Comparison of ENCODE assay signal across 24 mouse cellular contexts in the genomic region with DNA sequence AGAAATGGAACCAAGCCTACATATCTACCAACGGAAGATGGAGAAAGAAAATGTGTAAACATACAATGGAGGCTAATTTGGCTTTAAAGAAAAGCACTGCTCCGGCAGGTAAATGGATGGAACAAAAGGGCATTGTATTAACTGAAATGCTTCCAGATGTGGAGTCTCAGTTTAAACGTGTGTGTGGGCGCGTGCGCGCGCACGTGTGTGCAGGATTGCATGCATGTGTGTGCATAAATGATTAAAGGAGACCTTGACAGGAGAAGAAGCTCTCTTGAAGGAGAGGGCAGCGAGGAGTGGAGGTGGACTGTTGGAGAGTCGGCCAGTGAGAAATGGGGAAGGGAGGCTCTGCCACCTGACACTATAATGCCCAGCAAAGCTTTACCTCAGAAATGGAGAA. TPM values are rescaled to one million over a fixed set of nuclear protein-coding genes. Genes with fewer than 3 reads are reported as not detected.
DNase-seq lines count a peak whose midpoint lies in the region; ATAC-seq lines count a peak whose summit lies in the region.
"Had no signal": no experiment of that assay in that cellular context is flagged by ENCODE, and none has a peak within 500 bp of the region (broad histone marks: within the 10 kb centered on the region; RNA-seq: fewer than 3 reads in every experiment).

No protein-coding gene starts in this region.

- no peaks in the 10 kb centered on the region for H3K36me3 ChIP-seq in embryonic facial prominence, embryonic 11.5 days (replicated peaks; ENCODE audit: control insufficient read depth, insufficient read depth, low read depth, low read length)
- no peaks in the 10 kb centered on the region for H3K36me3 ChIP-seq in embryonic facial prominence, embryonic 13.5 days
- H3K36me3 ChIP-seq in limb, embryonic 10.5 days, result no peaks in the 10 kb centered on the region
- H3K36me3 ChIP-seq in limb, embryonic 13.5 days, result no peaks in the 10 kb centered on the region
- no peaks in the 10 kb centered on the region for H3K36me3 ChIP-seq in hindbrain, embryonic 10.5 days
- H3K36me3 ChIP-seq: heart, embryonic 13.5 days; hindbrain, embryonic 12.5 days; hindbrain, embryonic 15.5 days had no signal

- H3K9me3 ChIP-seq in embryonic facial prominence, embryonic 11.5 days (replicated peaks; ENCODE audit: control insufficient read depth, low read length), result no peaks in the 10 kb centered on the region
- H3K9me3 ChIP-seq in embryonic facial prominence, embryonic 13.5 days, result no peaks in the 10 kb centered on the region
- no peaks in the 10 kb centered on the region for H3K9me3 ChIP-seq in limb, embryonic 10.5 days (replicated peaks)
- no peaks in the 10 kb centered on the region for H3K9me3 ChIP-seq in limb, embryonic 13.5 days
- H3K9me3 ChIP-seq in hindbrain, embryonic 10.5 days, result no peaks in the 10 kb centered on the region
- H3K9me3 ChIP-seq: heart, embryonic 13.5 days; hindbrain, embryonic 12.5 days; hindbrain, embryonic 15.5 days had no signal

- no peaks in the 10 kb centered on the region for H3K27me3 ChIP-seq in embryonic facial prominence, embryonic 11.5 days (ENCODE audit: control insufficient read depth, insufficient read depth, low read length)
- H3K27me3 ChIP-seq in embryonic facial prominence, embryonic 13.5 days, result no peaks in the 10 kb centered on the region
- no peaks in the 10 kb centered on the region for H3K27me3 ChIP-seq in limb, embryonic 10.5 days (ENCODE audit: low read depth, poor library complexity, severe bottlenecking)
- no peaks in the 10 kb centered on the region for H3K27me3 ChIP-seq in limb, embryonic 13.5 days
- no peaks in the 10 kb centered on the region for H3K27me3 ChIP-seq in hindbrain, embryonic 10.5 days (ENCODE audit: insufficient read depth, poor library complexity, severe bottlenecking)
- H3K27me3 ChIP-seq: heart, embryonic 13.5 days; hindbrain, embryonic 12.5 days; hindbrain, embryonic 15.5 days had no signal

- H3K27ac ChIP-seq in embryonic facial prominence, embryonic 11.5 days (replicated peaks; ENCODE audit: low read depth, low read length), result no peak overlapping the region
- H3K27ac ChIP-seq in embryonic facial prominence, embryonic 13.5 days, result peak overlapping the region; percentile 39; the same call in 1 of the 2 replicates
- H3K27ac ChIP-seq in limb, embryonic 10.5 days, result peak overlapping the region; percentile 66
- no peak overlapping the region for H3K27ac ChIP-seq in limb, embryonic 13.5 days
- H3K27ac ChIP-seq in hindbrain, embryonic 10.5 days, result no peak overlapping the region
- H3K27ac ChIP-seq: heart, embryonic 13.5 days; hindbrain, embryonic 12.5 days; hindbrain, embryonic 15.5 days had no signal

- no peak overlapping the region for H3K4me2 ChIP-seq in embryonic facial prominence, embryonic 11.5 days (ENCODE audit: low read depth, low read length)
- no peak overlapping the region for H3K4me2 ChIP-seq in embryonic facial prominence, embryonic 13.5 days
- H3K4me2 ChIP-seq in limb, embryonic 13.5 days (replicated peaks), result 0 out of 2 replicates have a peak overlapping the region, but pooled peaks have one; percentile 4
- H3K4me2 ChIP-seq: heart, embryonic 13.5 days; hindbrain, embryonic 12.5 days; hindbrain, embryonic 15.5 days had no signal

- DNase-seq in embryonic facial prominence, embryonic 11.5 days (ENCODE audit: low spot score), result peak; percentile 63
- no peak for DNase-seq in limb, embryonic 10.5 days (ENCODE audit: low spot score)
- DNase-seq in kidney, postnatal 25 days, result no peak
- DNase-seq in cerebellum, adult 18-20 months, result no peak
- DNase-seq in left cerebral cortex, adult 11 months (ENCODE audit: low spot score), result no peak
- no peak for DNase-seq in hindbrain, embryonic 10.5 days (ENCODE audit: low spot score)
- DNase-seq: adrenal gland, adult 2 months; adrenal gland, postnatal 14 days; cerebellum, adult 11-12 months; cerebellum, adult 9-10 months; cerebellum, postnatal 14 days; forebrain, postnatal 0 days; gastrocnemius, postnatal 10 days; gastrocnemius, postnatal 36 days; heart, postnatal 14 days; heart, postnatal 4 days had no signal

- ATAC-seq in embryonic facial prominence, embryonic 11.5 days (replicated peaks; ENCODE audit: insufficient number of reproducible peaks, low FRiP score, low TSS enrichment, low read depth), result no peak
- no peak for ATAC-seq in embryonic facial prominence, embryonic 13.5 days (ENCODE audit: insufficient number of reproducible peaks, insufficient read depth, low FRiP score, low TSS enrichment, low read depth)
- ATAC-seq in limb, embryonic 13.5 days (ENCODE audit: low FRiP score, low read depth), result no peak
- ATAC-seq: CD4-positive, CD25-positive, alpha-beta regulatory T cell, adult 4 months; forebrain, embryonic 14.5 days; forebrain, postnatal 0 days; intestine, postnatal 0 days had no signal

- H3K4me1 ChIP-seq in embryonic facial prominence, embryonic 11.5 days (ENCODE audit: control insufficient read depth, insufficient read depth, low read length), result no peaks in the 10 kb centered on the region; the same call in 1 of the 2 replicates
- peaks cover 36% of the 10 kb centered on the region for H3K4me1 ChIP-seq in embryonic facial prominence, embryonic 13.5 days
- H3K4me1 ChIP-seq in limb, embryonic 10.5 days, result peaks cover 33% of the 10 kb centered on the region
- peaks cover 30% of the 10 kb centered on the region for H3K4me1 ChIP-seq in limb, embryonic 13.5 days
- H3K4me1 ChIP-seq in hindbrain, embryonic 10.5 days (replicated peaks), result no peaks in the 10 kb centered on the region
- H3K4me1 ChIP-seq: hindbrain, embryonic 12.5 days; hindbrain, embryonic 15.5 days had no signal

- H3K9ac ChIP-seq in embryonic facial prominence, embryonic 11.5 days (replicated peaks; ENCODE audit: low read length), result no peak overlapping the region
- H3K9ac ChIP-seq in embryonic facial prominence, embryonic 13.5 days, result no peak overlapping the region
- H3K9ac ChIP-seq in limb, embryonic 13.5 days, result no peak overlapping the region
- H3K9ac ChIP-seq: forebrain, postnatal 0 days; heart, embryonic 13.5 days; hindbrain, embryonic 12.5 days; hindbrain, embryonic 15.5 days had no signal

- WGBS in embryonic facial prominence, embryonic 11.5 days, result 51% methylated on average over 11 of the region's 11 CpGs
- WGBS in embryonic facial prominence, embryonic 13.5 days, result 63% methylated on average over 11 of the region's 11 CpGs
- 87% methylated on average over 11 of the region's 11 CpGs for WGBS in limb, embryonic 10.5 days
- WGBS in limb, embryonic 13.5 days, result 48% methylated on average over 11 of the region's 11 CpGs
- WGBS in hindbrain, embryonic 10.5 days, result 88% methylated on average over 11 of the region's 11 CpGs

- no peak overlapping the region for H3K4me3 ChIP-seq in embryonic facial prominence, embryonic 11.5 days (ENCODE audit: low read depth, low read length)
- H3K4me3 ChIP-seq in embryonic facial prominence, embryonic 13.5 days, result no peak overlapping the region
- no peak overlapping the region for H3K4me3 ChIP-seq in limb, embryonic 10.5 days
- no peak overlapping the region for H3K4me3 ChIP-seq in limb, embryonic 13.5 days
- H3K4me3 ChIP-seq in hindbrain, embryonic 10.5 days, result no peak overlapping the region
- H3K4me3 ChIP-seq: heart, embryonic 13.5 days; hindbrain, embryonic 12.5 days; hindbrain, embryonic 15.5 days had no signal

RNA-seq across cellular contexts. Expression of gene Scfd2, which starts 58.4 kb away (rescaled TPM):
- 14.9 and 17.3 TPM in 2 replicates for polyA plus RNA-seq in embryonic facial prominence, embryonic 11.5 days (2014; fragmentation: Nextera tagmentation; extraction: Ambion mirVana)
- 17.2 and 20.8 TPM in 2 replicates for polyA plus RNA-seq in embryonic facial prominence, embryonic 13.5 days (2015; fragmentation: Nextera tagmentation; extraction: Ambion mirVana)
- polyA plus RNA-seq in limb, embryonic 10.5 days (2016; fragmentation: Nextera tagmentation; extraction: Ambion mirVana), result 16.7 and 18.1 TPM in 2 replicates
- 17.1 and 18.7 TPM in 2 replicates for polyA plus RNA-seq in limb, embryonic 13.5 days (2015; fragmentation: Nextera tagmentation; extraction: Ambion mirVana)
- polyA plus RNA-seq in hindbrain, embryonic 10.5 days (2016; fragmentation: Nextera tagmentation; extraction: Ambion mirVana), result 18.1 and 19.7 TPM in 2 replicates

Comparison
In these comparisons a context has a peak if more than half of its experiments do, and no peak if none do; other contexts are left out.
1. H3K27ac ChIP-seq: peak in embryonic facial prominence, embryonic 13.5 days (single experiment) and limb, embryonic 10.5 days (single experiment); none in embryonic facial prominence, embryonic 11.5 days (single experiment), limb, embryonic 13.5 days (single experiment) and hindbrain, embryonic 10.5 days (single experiment).